Mouse (Mus musculus) lung, postnatal 0 days (tissue): ENCODE data around the gene Gucd1. TPM values are rescaled to one million over a fixed set of nuclear protein-coding genes. Genes with fewer than 3 reads are reported as not detected.

Experiments
- ATAC-seq: fragments of 200-750 bp; cut with Nextera tagmentation; 2 replicates; pipeline ENCODE4 v1.8.0; 2017; ENCODE audit warnings: moderate library complexity
- DNase-seq: peaks from one replicate; pipeline ENCODE4 v3.0.0-alpha.2; 2016; ENCODE audit warnings: low spot score
- H3K27ac ChIP-seq: fragments of 300-500 bp; sonication (generic); 2 replicates; pipeline ENCODE4 v1.5.1; 2014; ENCODE audit warnings: antibody characterized with exemption, mild to moderate bottlenecking, low read length, mixed read lengths
- H3K27me3 ChIP-seq: fragments of 300-500 bp; sonication (generic); replicated peaks from 2 replicates; pipeline ENCODE4 v1.6.1; 2014; ENCODE audit warnings: low read length, mixed read lengths; ENCODE audit not compliant: insufficient read depth
- H3K36me3 ChIP-seq: fragments of 300-500 bp; sonication (generic); 2 replicates; pipeline ENCODE4 v1.6.1; 2014; ENCODE audit warnings: low read length, mixed read lengths; ENCODE audit not compliant: insufficient read depth
- H3K4me1 ChIP-seq: fragments of 300-500 bp; sonication (generic); 2 replicates; pipeline ENCODE4 v1.6.1; 2014; ENCODE audit warnings: antibody characterized with exemption, low read depth, low read length, mixed read lengths; ENCODE audit not compliant: insufficient read depth
- H3K4me2 ChIP-seq: fragments of 300-500 bp; sonication (generic); replicated peaks from 2 replicates; pipeline ENCODE4 v1.6.1; 2014; ENCODE audit warnings: low read depth, mild to moderate bottlenecking, low read length, moderate library complexity, mixed read lengths
- H3K4me3 ChIP-seq: fragments of 300-500 bp; sonication (generic); 2 replicates; pipeline ENCODE4 v1.5.1; 2014; ENCODE audit warnings: low read depth, low read length
- H3K9ac ChIP-seq: fragments of 300-500 bp; sonication (generic); replicated peaks from 2 replicates; pipeline ENCODE4 v1.6.1; 2014; ENCODE audit warnings: low read depth, mild to moderate bottlenecking
- H3K9me3 ChIP-seq: fragments of 300-500 bp; sonication (generic); 2 replicates; pipeline ENCODE4 v1.6.1; 2016; ENCODE audit warnings: low read length, mixed read lengths
- CTCF ChIP-seq: IDR thresholded peaks from 2 replicates; pipeline ENCODE4 v1.5.1; 2016; ENCODE audit warnings: antibody characterized with exemption, mild to moderate bottlenecking
- EP300 ChIP-seq: IDR thresholded peaks from 2 replicates; pipeline ENCODE4 v1.6.1; 2016; ENCODE audit warnings: antibody characterized with exemption, mild to moderate bottlenecking, control low read depth
- WGBS: fragments of 180-500 bp; shearing (Covaris S2); extraction: QIAGEN DNeasy Blood & Tissue Kit; methylation state at CpG from one replicate; pipeline ENCODE4 v1.1.7; 2014; 5-methylcytosine and 5-hydroxymethylcytosine counted together
- polyA plus RNA-seq: library from polyadenylated mRNA; unstranded; fragments of >200 nt; fragmentation: Nextera tagmentation; extraction: Ambion mirVana; gene quantifications from 2 replicates; pipeline ENCODE4 v1.2.1, GENCODE M21; 2015

Gucd1 gene
- polyA plus RNA-seq, 1 experiment from 2014 or later: 20.3 TPM

GRCm38 (mm10) chr10:75448806-75449420, 68.9 kb downstream of the Gucd1 start:
- ATAC-seq (no peak; the same call in 1 of the 2 replicates), DNase-seq (no peak)
- TF ChIP-seq EP300 (no peak), CTCF (no peak)
- Histone ChIP-seq H3K4me1 (peaks cover 29% of the 10 kb centered on the region; the same call in 1 of the 2 replicates), H3K9ac (no peak overlapping the region), H3K4me3 (no peak overlapping the region), H3K9me3 (no peaks in the 10 kb centered on the region), H3K4me2 (no peak overlapping the region), H3K36me3 (no peaks in the 10 kb centered on the region), H3K27me3 (no peaks in the 10 kb centered on the region), H3K27ac (no peak overlapping the region)
- WGBS: 84% methylated on average over 6 of the region's 6 CpGs

- no peak overlapping the region for H3K9ac ChIP-seq
- no peaks in the 10 kb centered on the region for H3K36me3 ChIP-seq
- H3K27ac ChIP-seq: no peak overlapping the region
- WGBS: 80% methylated on average over 11 of the region's 11 CpGs
- ATAC-seq (no peak), DNase-seq (no peak)
- H3K4me1 ChIP-seq: peaks cover 29% of the 10 kb centered on the region; the same call in 1 of the 2 replicates
- no peaks in the 10 kb centered on the region for H3K27me3 ChIP-seq
- no peak overlapping the region for H3K4me2 ChIP-seq
- TF ChIP-seq CTCF (no peak), EP300 (no peak)
- H3K4me3 ChIP-seq: no peak overlapping the region
- no peaks in the 10 kb centered on the region for H3K9me3 ChIP-seq
Measured at GRCm38 (mm10) chr10:75447489-75447888, 70.3 kb downstream of the Gucd1 start.

- no peak overlapping the region for H3K27ac ChIP-seq
- DNase-seq: peak; percentile 56
- no peaks in the 10 kb centered on the region for H3K27me3 ChIP-seq
- 47% methylated on average over 13 of the region's 13 CpGs for WGBS
- no peak overlapping the region for H3K4me3 ChIP-seq
- H3K4me2 ChIP-seq: no peak overlapping the region
- no peak overlapping the region for H3K9ac ChIP-seq
- peak; percentile 63 for ATAC-seq
- no peaks in the 10 kb centered on the region for H3K36me3 ChIP-seq
- H3K4me1 ChIP-seq: peaks cover 24% of the 10 kb centered on the region; the same call in 1 of the 2 replicates
- TF ChIP-seq EP300 (no peak), CTCF (no peak)
- H3K9me3 ChIP-seq: no peaks in the 10 kb centered on the region
Measured at GRCm38 (mm10) chr10:75446501-75447083, 71.2 kb downstream of the Gucd1 start.

- no peak overlapping the region for H3K4me3 ChIP-seq
- no peak overlapping the region for H3K27ac ChIP-seq
- peaks cover 14% of the 10 kb centered on the region; the same call in 1 of the 2 replicates for H3K4me1 ChIP-seq
- DNase-seq (no peak), ATAC-seq (no peak)
- no peak overlapping the region for H3K4me2 ChIP-seq
- H3K9me3 ChIP-seq: no peaks in the 10 kb centered on the region
- TF ChIP-seq CTCF: no peak
- TF ChIP-seq EP300: no peak
- H3K9ac ChIP-seq: no peak overlapping the region
- no peaks in the 10 kb centered on the region for H3K27me3 ChIP-seq
- 35% methylated on average over 8 of the region's 8 CpGs for WGBS
- H3K36me3 ChIP-seq: no peaks in the 10 kb centered on the region
Measured at GRCm38 (mm10) chr10:75445030-75445429, 72.7 kb downstream of the Gucd1 start.

GRCm38 (mm10) chr10:75444111-75444826, 73.5 kb downstream of the Gucd1 start:
- DNase-seq (no peak), ATAC-seq (no peak)
- no peak overlapping the region for H3K27ac ChIP-seq
- H3K27me3 ChIP-seq: no peaks in the 10 kb centered on the region
- no peak for TF ChIP-seq CTCF
- no peak for TF ChIP-seq EP300
- no peak overlapping the region for H3K4me2 ChIP-seq
- 77% methylated on average over 19 of the region's 19 CpGs for WGBS
- no peaks in the 10 kb centered on the region for H3K9me3 ChIP-seq
- H3K36me3 ChIP-seq: no peaks in the 10 kb centered on the region
- H3K4me3 ChIP-seq: no peak overlapping the region
- no peak overlapping the region for H3K9ac ChIP-seq
- H3K4me1 ChIP-seq: peaks cover 14% of the 10 kb centered on the region; the same call in 1 of the 2 replicates

- DNase-seq (no peak), ATAC-seq (no peak)
- WGBS: 86% methylated on average over 4 of the region's 4 CpGs
Measured at GRCm38 (mm10) chr10:75443017-75443416, 74.8 kb downstream of the Gucd1 start.

More at GRCm38 (mm10) chr10:75443017-75443416, 74.8 kb downstream of the Gucd1 start:
- H3K27ac ChIP-seq: no peak overlapping the region
- no peak overlapping the region for H3K9ac ChIP-seq
- H3K9me3 ChIP-seq: no peaks in the 10 kb centered on the region
- peaks cover 17% of the 10 kb centered on the region; the same call in 1 of the 2 replicates for H3K4me1 ChIP-seq
- no peaks in the 10 kb centered on the region for H3K27me3 ChIP-seq
- TF ChIP-seq CTCF (peak; percentile 28; the same call in 1 of the 2 replicates), EP300 (no peak)
- H3K36me3 ChIP-seq: no peaks in the 10 kb centered on the region
- no peak overlapping the region for H3K4me3 ChIP-seq
- no peak overlapping the region for H3K4me2 ChIP-seq
